Mouse (Mus musculus): ENCODE measurements around the gene Plb1. TPM values are rescaled to one million over a fixed set of nuclear protein-coding genes. Genes with fewer than 3 reads are reported as not detected.

Plb1 gene
- polyA plus RNA-seq, 1 experiment from 2014 or later: 4.7 TPM

DNA sequence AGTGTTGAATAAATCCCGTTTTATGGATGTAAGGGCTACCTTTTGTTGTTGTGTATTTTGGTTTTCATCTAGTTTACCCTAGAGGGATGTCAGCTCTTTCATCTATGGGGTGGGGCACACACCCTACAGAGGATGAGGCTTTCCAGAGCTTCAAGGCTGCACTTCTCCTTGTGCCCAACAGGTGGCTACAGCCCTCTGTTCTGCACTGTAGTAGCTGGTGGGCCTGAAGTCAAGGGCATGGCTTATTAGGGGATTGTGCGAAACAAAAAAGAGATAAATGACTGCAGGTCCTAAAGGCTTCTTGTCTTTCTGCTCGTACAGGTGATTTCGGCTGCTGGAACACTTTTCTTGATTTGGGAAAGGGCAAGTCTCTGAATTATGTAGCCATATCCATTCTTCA is 27.9 kb upstream of the Plb1 start:
- no peak overlapping the region for H3K9ac ChIP-seq
- 64% methylated on average over 4 of the region's 4 CpGs for WGBS
- no peak overlapping the region for H3K4me3 ChIP-seq (replicated peaks)
- H3K27ac ChIP-seq (replicated peaks): no peak overlapping the region
- H3K9me3 ChIP-seq (replicated peaks): no peaks in the 10 kb centered on the region
- H3K27me3 ChIP-seq: no peaks in the 10 kb centered on the region
- ATAC-seq (ENCODE audit: insufficient number of reproducible peaks, low FRiP score, low TSS enrichment, low read depth): no peak
- H3K36me3 ChIP-seq: no peaks in the 10 kb centered on the region
- no peak overlapping the region for H3K4me2 ChIP-seq (replicated peaks)
- H3K4me1 ChIP-seq: no peaks in the 10 kb centered on the region

DNA sequence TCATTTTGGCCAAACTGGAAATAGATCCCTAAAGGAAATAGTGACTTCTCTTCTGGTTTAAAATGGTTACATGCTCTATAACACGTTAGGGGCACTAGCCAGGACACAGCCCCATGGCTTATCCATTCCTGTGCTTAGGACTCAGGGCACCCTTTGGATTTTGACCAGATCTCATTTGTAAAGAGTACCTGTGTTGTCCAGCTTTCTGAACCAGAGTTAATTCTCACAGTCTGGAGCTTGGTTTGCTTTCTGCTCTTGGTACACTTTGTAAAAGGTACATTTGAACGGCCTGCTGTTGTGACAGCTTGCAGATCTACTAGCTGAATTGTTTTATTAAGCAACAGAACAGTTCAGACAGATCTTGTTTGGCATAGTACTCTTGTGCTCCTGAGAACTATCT is 25.8 kb upstream of the Plb1 start:
- Histone ChIP-seq H3K4me1 (peaks cover 5% of the 10 kb centered on the region; the same call in 1 of the 2 replicates), H3K9ac (no peak overlapping the region), H3K9me3 (replicated peaks) (no peaks in the 10 kb centered on the region), H3K27me3 (no peaks in the 10 kb centered on the region), H3K36me3 (no peaks in the 10 kb centered on the region), H3K4me3 (replicated peaks) (no peak overlapping the region), H3K4me2 (replicated peaks) (no peak overlapping the region), H3K27ac (replicated peaks) (no peak overlapping the region)
- ATAC-seq (ENCODE audit: insufficient number of reproducible peaks, low FRiP score, low TSS enrichment, low read depth): no peak
- WGBS: 77% methylated on average over 2 of the region's 2 CpGs

DNA sequence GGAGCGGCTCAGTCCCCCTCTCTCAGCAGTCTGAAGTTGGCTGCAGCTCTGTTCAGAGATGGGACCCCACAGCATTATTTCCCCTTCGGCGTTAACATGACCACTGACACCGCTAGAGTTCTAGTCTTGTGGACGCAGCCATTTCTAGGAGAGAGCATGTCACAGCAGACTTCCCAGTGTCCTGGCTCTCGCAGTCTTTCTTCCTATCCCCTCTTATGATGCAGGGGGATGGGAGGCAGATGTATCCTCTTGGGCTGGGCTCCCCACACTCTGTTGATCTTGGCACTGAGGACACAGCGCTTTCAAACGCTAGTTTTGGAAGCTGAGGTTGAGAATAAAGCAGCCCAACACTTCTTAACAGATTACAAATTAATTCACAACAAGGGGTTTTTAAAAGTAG is 24.0 kb upstream of the Plb1 start:
- 76% methylated on average over 8 of the region's 8 CpGs for WGBS
- ATAC-seq (ENCODE audit: insufficient number of reproducible peaks, low FRiP score, low TSS enrichment, low read depth): no peak

DNA sequence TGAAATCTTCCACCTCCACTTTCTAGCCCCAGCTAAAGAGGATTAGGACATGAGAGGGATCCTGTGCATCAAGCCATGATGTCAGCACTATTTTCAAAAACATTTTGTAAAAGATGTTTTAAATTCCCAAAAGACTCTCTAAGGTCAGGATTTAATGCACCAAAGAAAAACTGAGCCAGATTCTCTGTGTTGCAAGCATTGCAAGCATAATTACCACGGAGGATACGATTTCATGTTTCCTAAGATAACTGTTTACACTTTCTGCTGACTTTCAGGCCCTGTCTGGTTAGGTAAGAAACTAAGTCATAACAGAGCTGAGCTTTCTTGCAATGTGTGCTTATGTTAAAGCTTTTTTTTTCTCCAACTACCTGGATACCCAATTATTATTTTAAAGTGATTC is 21.5 kb upstream of the Plb1 start:
- Histone ChIP-seq H3K4me1 (peaks cover 5% of the 10 kb centered on the region; the same call in 1 of the 2 replicates), H3K4me2 (replicated peaks) (no peak overlapping the region), H3K4me3 (replicated peaks) (no peak overlapping the region), H3K9me3 (replicated peaks) (no peaks in the 10 kb centered on the region), H3K9ac (no peak overlapping the region), H3K27me3 (no peaks in the 10 kb centered on the region), H3K27ac (replicated peaks) (no peak overlapping the region; the same call in 1 of the 2 replicates), H3K36me3 (no peaks in the 10 kb centered on the region)
- no peak for ATAC-seq (ENCODE audit: insufficient number of reproducible peaks, low FRiP score, low TSS enrichment, low read depth)
- WGBS: 11% methylated on average over 2 of the region's 2 CpGs

More for the DNA sequence above, 24.0 kb upstream of the Plb1 start:
- H3K27ac ChIP-seq (replicated peaks): no peak overlapping the region
- no peaks in the 10 kb centered on the region for H3K36me3 ChIP-seq
- no peak overlapping the region for H3K9ac ChIP-seq
- no peaks in the 10 kb centered on the region for H3K27me3 ChIP-seq
- no peaks in the 10 kb centered on the region for H3K9me3 ChIP-seq (replicated peaks)
- H3K4me3 ChIP-seq (replicated peaks): no peak overlapping the region
- no peak overlapping the region for H3K4me2 ChIP-seq (replicated peaks)
- peaks cover 5% of the 10 kb centered on the region; the same call in 1 of the 2 replicates for H3K4me1 ChIP-seq

DNA sequence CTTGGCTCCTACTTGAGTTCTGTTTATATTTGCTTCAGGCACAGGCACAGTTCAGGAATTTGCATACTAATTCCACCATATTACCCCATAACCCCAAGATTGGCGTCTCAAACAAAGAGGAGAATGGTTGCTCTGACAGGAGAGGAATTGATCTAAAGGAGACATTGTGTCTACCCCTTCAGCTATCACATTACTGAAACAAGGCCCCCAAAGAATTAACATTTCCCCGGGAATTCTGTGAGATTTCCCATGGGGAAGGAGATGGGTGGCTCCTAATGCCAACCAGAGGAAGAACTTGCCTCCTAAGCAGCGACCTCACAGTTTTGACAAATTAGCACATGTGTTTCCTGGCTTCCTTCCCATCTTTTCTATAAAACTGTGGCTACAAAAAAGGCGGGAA is 18.8 kb upstream of the Plb1 start:
- Histone ChIP-seq H3K27ac (replicated peaks) (no peak overlapping the region), H3K27me3 (no peaks in the 10 kb centered on the region), H3K4me1 (peaks cover 5% of the 10 kb centered on the region; the same call in 1 of the 2 replicates), H3K4me2 (replicated peaks) (no peak overlapping the region), H3K9me3 (replicated peaks) (no peaks in the 10 kb centered on the region), H3K9ac (no peak overlapping the region), H3K36me3 (no peaks in the 10 kb centered on the region), H3K4me3 (replicated peaks) (no peak overlapping the region)
- ATAC-seq (ENCODE audit: insufficient number of reproducible peaks, low FRiP score, low TSS enrichment, low read depth): no peak
- 26% methylated on average over 4 of the region's 4 CpGs for WGBS

DNA sequence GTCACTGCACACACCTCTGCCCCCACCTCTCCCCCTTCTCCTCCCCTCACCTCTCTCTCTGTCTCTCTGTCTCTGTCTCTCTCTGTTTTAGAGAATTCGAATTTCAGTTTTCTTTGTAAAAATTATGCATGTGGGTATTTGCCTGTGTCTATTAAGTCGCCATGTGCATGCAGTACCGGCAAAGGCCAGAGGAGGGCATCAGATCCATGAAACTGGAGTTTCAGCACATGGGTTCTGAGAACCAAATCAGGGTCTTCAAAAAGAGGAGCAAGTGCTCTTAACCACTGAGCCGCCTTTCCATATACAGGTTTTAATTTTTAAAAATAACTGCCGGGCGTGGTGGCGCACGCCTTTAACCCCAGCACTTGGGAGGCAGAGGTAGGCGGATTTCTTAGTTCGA is 17.0 kb upstream of the Plb1 start:
- H3K4me2 ChIP-seq (replicated peaks): no peak overlapping the region
- no peaks in the 10 kb centered on the region for H3K9me3 ChIP-seq (replicated peaks)
- ATAC-seq (ENCODE audit: insufficient number of reproducible peaks, low FRiP score, low TSS enrichment, low read depth): no peak
- H3K9ac ChIP-seq: no peak overlapping the region
- H3K27ac ChIP-seq (replicated peaks): no peak overlapping the region
- H3K36me3 ChIP-seq: no peaks in the 10 kb centered on the region
- 79% methylated on average over 10 of the region's 10 CpGs for WGBS
- H3K4me3 ChIP-seq (replicated peaks): no peak overlapping the region
- H3K4me1 ChIP-seq: peaks cover 5% of the 10 kb centered on the region; the same call in 1 of the 2 replicates
- no peaks in the 10 kb centered on the region for H3K27me3 ChIP-seq

DNA sequence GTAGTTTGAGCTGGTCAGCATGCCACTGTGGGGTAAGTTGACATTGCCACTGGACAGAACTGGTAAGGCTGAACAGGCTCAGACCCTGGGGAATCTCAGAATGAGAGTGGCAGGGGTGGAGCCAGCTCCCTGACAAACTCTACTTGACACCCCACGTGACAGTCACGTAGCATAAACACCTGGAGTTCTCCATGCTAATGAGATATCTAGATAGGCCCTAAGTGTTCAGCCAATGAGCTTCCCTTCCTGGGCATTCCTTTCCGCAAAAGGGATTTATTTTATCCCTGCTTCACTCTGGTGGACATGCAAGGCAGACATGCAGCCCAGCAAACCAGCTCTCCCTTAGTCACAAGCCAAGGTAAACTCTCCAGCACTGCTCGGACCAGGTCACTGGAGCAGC is 16.0 kb upstream of the Plb1 start:
- Histone ChIP-seq H3K27ac (replicated peaks) (no peak overlapping the region), H3K27me3 (no peaks in the 10 kb centered on the region), H3K9ac (no peak overlapping the region), H3K9me3 (replicated peaks) (no peaks in the 10 kb centered on the region), H3K4me2 (replicated peaks) (no peak overlapping the region), H3K36me3 (no peaks in the 10 kb centered on the region), H3K4me1 (no peaks in the 10 kb centered on the region; the same call in 1 of the 2 replicates), H3K4me3 (replicated peaks) (no peak overlapping the region)
- no peak for ATAC-seq (ENCODE audit: insufficient number of reproducible peaks, low FRiP score, low TSS enrichment, low read depth)
- 63% methylated on average over 4 of the region's 4 CpGs for WGBS

DNA sequence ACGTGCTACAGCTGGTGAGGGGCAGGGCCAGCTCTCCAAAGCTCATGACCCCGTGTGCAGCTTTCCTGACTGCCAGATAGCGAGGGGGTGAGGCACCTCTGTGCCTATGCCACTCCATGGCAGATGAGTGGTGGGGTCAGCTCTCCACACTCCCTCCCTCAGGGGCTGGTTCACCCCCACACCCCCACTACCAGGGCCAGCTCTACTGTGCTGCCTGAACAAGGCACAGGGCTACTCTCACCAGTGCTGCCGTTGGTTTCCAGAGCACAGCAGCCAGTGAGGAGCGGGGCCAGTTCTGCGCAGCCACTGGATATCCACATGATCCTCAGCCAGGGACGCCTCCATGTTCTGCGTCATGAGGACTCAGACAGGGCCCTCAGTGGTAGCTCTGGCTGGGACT is 15.0 kb upstream of the Plb1 start:
- 76% methylated on average over 8 of the region's 8 CpGs for WGBS
- no peak overlapping the region for H3K27ac ChIP-seq (replicated peaks)

DNA sequence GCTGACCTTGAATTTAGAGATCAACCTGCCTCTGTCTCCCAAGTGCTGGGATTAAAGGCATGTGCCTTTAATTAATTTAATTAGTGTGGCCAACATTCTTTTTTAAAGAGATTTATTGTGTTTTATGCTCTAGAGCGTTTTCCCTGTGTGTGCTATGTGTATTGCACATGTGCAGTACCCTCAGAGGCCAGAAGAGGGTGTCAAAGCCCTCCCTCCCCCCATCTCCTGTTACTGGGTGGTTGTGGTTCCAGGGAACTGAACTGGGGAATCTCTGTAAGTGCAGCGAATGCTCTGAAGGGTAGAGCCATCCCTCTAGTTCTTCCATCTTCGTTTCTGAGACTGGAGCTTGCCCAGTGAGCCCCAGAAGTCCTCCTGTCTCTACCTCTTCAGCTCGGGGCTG is 2.1 kb upstream of the Plb1 start:
- Histone ChIP-seq H3K9me3 (replicated peaks) (no peaks in the 10 kb centered on the region), H3K36me3 (no peaks in the 10 kb centered on the region), H3K9ac (no peak overlapping the region), H3K4me1 (no peaks in the 10 kb centered on the region), H3K27me3 (no peaks in the 10 kb centered on the region), H3K4me3 (replicated peaks) (no peak overlapping the region), H3K27ac (replicated peaks) (no peak overlapping the region), H3K4me2 (replicated peaks) (no peak overlapping the region)
- WGBS: 39% methylated on average over 4 of the region's 4 CpGs
- ATAC-seq (ENCODE audit: insufficient number of reproducible peaks, low FRiP score, low TSS enrichment, low read depth): no peak

More for the DNA sequence above, 15.0 kb upstream of the Plb1 start:
- no peak overlapping the region for H3K9ac ChIP-seq
- H3K4me2 ChIP-seq (replicated peaks): no peak overlapping the region
- no peaks in the 10 kb centered on the region; the same call in 1 of the 2 replicates for H3K4me1 ChIP-seq
- H3K9me3 ChIP-seq (replicated peaks): no peaks in the 10 kb centered on the region
- no peaks in the 10 kb centered on the region for H3K36me3 ChIP-seq
- H3K27me3 ChIP-seq: no peaks in the 10 kb centered on the region
- ATAC-seq (ENCODE audit: insufficient number of reproducible peaks, low FRiP score, low TSS enrichment, low read depth): no peak; the same call in 1 of the 2 replicates
- H3K4me3 ChIP-seq (replicated peaks): no peak overlapping the region

DNA sequence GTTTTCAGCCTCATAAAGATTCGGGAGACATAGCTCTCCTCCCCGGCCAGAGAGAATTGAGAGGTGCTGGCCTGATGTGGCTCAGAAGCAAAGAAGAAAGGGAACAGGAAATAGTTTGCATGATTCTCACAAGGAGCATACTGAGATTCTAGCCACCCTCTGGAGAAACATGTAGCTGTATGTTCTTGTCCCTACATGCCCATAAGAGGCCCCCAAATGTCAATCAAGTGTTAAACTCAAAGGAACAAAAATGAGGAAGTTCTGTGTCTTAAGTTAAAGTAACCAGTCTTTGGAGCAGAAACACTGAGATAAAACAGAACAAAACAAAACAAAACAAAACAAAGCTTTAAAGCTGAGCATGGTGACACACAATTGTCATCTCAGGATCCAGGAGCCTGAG is 6.8 kb downstream of the Plb1 start:
- Histone ChIP-seq H3K4me3 (replicated peaks) (no peak overlapping the region), H3K9me3 (replicated peaks) (no peaks in the 10 kb centered on the region), H3K4me1 (no peaks in the 10 kb centered on the region), H3K9ac (no peak overlapping the region), H3K27me3 (no peaks in the 10 kb centered on the region), H3K36me3 (no peaks in the 10 kb centered on the region), H3K4me2 (replicated peaks) (no peak overlapping the region), H3K27ac (replicated peaks) (no peak overlapping the region)
- no peak for ATAC-seq (ENCODE audit: insufficient number of reproducible peaks, low FRiP score, low TSS enrichment, low read depth)
- 69% methylated on average over 2 of the region's 2 CpGs for WGBS

DNA sequence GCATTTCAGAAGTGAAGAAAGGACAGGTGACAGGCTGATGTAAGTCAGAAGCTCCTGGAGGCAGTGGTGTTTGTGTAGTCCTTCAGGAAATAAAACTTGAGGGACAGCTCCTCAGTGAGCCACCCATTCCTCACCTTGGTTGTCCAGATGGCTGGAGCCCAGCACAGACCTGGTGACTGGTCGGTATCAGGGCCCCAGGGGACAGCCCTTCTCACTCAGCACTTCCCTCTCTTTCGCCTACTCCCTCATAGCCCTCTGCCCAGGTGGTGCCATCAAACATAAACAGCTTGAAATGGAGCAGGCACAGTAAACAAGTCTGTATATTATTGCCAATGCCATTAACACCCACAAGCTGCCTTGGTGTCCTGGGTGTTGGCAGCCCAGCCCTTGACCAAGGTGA is 8.2 kb downstream of the Plb1 start:
- Histone ChIP-seq H3K4me2 (replicated peaks) (no peak overlapping the region), H3K9me3 (replicated peaks) (no peaks in the 10 kb centered on the region), H3K9ac (no peak overlapping the region), H3K27me3 (no peaks in the 10 kb centered on the region), H3K36me3 (no peaks in the 10 kb centered on the region), H3K27ac (replicated peaks) (no peak overlapping the region), H3K4me3 (replicated peaks) (no peak overlapping the region), H3K4me1 (no peaks in the 10 kb centered on the region)
- no peak for ATAC-seq (ENCODE audit: insufficient number of reproducible peaks, low FRiP score, low TSS enrichment, low read depth)
- WGBS: 45% methylated on average over 2 of the region's 2 CpGs

DNA sequence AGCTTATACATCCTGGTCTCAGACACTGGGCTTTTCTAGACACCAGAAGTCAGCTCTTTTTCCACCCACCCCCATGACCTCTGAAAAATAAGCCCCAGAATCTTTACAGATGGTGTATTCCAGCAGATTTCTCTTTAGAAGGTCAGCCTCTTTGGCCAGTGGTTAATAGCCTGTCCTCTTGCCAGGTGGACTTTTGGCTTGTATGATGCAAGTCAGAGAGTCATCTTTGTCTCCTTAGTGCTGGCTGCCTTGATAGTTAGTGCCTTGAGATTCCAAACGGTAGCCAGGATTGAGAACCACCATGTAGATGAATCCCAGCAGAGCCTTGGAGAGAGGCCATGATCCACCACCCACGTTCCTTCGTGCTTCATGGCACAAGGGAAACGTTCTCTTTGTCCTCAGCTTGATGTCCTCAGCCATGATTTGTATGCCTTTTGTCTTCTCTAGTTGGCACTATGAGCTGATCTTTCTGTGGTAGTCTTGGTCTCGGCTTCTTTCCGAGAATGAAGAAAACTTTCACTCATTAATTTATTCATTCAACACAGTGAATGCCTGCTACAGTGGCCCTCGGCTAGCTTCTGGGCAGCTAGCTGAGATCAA is 10.9 kb downstream of the Plb1 start:
- no peak overlapping the region for H3K4me2 ChIP-seq (replicated peaks)
- H3K27me3 ChIP-seq: no peaks in the 10 kb centered on the region
- no peaks in the 10 kb centered on the region for H3K4me1 ChIP-seq
- 78% methylated on average over 7 of the region's 7 CpGs for WGBS
- H3K27ac ChIP-seq (replicated peaks): no peak overlapping the region
- no peaks in the 10 kb centered on the region for H3K36me3 ChIP-seq
- ATAC-seq (ENCODE audit: insufficient number of reproducible peaks, low FRiP score, low TSS enrichment, low read depth): no peak
- H3K9ac ChIP-seq: no peak overlapping the region
- H3K4me3 ChIP-seq (replicated peaks): no peak overlapping the region
- H3K9me3 ChIP-seq (replicated peaks): no peaks in the 10 kb centered on the region
